Mouse (Mus musculus): ENCODE results near the gene Babam1. TPM values are rescaled to one million over a fixed set of nuclear protein-coding genes. Genes with fewer than 3 reads are reported as not detected.
A peak's percentile ranks its signal among the peaks of the same experiment; 100 is the strongest.

Babam1 gene
- polyA plus RNA-seq, 1 experiment from 2014 or later = 54.7 TPM

DNA sequence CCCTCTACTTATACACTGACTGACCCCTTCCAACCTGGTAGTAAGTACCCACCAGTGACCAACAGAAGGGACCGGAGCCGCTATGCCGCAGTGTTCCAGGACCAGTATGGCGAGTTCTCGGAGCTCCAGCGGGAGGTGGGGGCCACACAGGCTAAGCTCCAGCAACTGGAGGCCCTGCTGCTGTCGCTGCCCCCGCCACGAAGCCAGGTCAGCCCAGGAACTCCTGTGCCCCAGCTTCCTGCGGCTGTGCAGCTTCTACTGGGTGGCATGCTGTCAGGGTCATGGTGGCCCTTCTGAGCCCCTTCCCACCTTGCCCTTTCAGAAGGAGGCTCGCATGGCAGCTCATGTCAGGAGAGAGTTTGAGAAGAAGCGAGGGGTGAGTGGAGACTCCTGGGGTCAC lies 24.2 kb upstream of the Babam1 start:
- no peaks in the 10 kb centered on the region for H3K9me3 ChIP-seq (ENCODE audit: control insufficient read depth, low read length)
- DNase-seq (ENCODE audit: low spot score) = no peak
- no peak for ATAC-seq (ENCODE audit: low FRiP score, low TSS enrichment)
- no peaks in the 10 kb centered on the region for H3K27me3 ChIP-seq (ENCODE audit: control insufficient read depth, insufficient read depth, low read length)
- peaks cover 19% of the 10 kb centered on the region for H3K36me3 ChIP-seq (ENCODE audit: control insufficient read depth, insufficient read depth, low read length)
- H3K9ac ChIP-seq (ENCODE audit: low read length) = no peak overlapping the region
- TF ChIP-seq CTCF (IDR thresholded peaks at IDR 0.05; ENCODE audit: low read depth) (no peak), EP300 (optimal IDR thresholded peaks at IDR 0.05) (no peak)
- H3K27ac ChIP-seq (replicated peaks) = no peak overlapping the region
- peaks cover 13% of the 10 kb centered on the region for H3K4me1 ChIP-seq (replicated peaks; ENCODE audit: control insufficient read depth, insufficient read depth)
- H3K4me2 ChIP-seq (replicated peaks; ENCODE audit: low read depth) = no peak overlapping the region
- WGBS = 83% methylated on average over 12 of the region's 12 CpGs
- H3K4me3 ChIP-seq (ENCODE audit: low read depth, low read length) = no peak overlapping the region

DNA sequence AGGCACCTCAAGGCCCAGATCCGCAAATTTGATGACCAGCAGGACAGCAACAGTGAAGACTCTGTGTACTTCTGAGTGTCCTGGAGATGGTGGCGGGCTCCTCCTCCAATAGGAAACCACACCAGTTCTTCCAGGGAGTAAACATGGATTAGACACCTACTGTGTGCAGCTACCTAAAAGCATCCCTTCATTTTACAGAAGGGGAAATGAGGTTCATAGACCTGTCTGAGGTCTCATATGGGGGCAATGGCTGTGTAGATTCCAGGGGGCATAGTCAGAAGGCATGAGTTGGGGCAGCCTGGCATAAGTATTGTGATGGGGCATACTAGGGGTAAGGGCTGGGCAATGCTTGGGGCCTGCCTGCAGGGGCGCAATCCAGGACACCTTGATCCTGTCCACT lies 23.7 kb upstream of the Babam1 start:
- Histone ChIP-seq H3K4me2 (replicated peaks; ENCODE audit: low read depth) (no peak overlapping the region), H3K9ac (ENCODE audit: low read length) (no peak overlapping the region), H3K27me3 (ENCODE audit: control insufficient read depth, insufficient read depth, low read length) (no peaks in the 10 kb centered on the region), H3K9me3 (ENCODE audit: control insufficient read depth, low read length) (no peaks in the 10 kb centered on the region), H3K27ac (replicated peaks) (no peak overlapping the region), H3K4me3 (ENCODE audit: low read depth, low read length) (no peak overlapping the region), H3K36me3 (ENCODE audit: control insufficient read depth, insufficient read depth, low read length) (peaks cover 19% of the 10 kb centered on the region), H3K4me1 (replicated peaks; ENCODE audit: control insufficient read depth, insufficient read depth) (peaks cover 14% of the 10 kb centered on the region)
- 84% methylated on average over 3 of the region's 3 CpGs for WGBS
- ATAC-seq (ENCODE audit: low FRiP score, low TSS enrichment) (no peak), DNase-seq (ENCODE audit: low spot score) (no peak)
- TF ChIP-seq EP300 (optimal IDR thresholded peaks at IDR 0.05) = no peak
- TF ChIP-seq CTCF (IDR thresholded peaks at IDR 0.05; ENCODE audit: low read depth) = peak; percentile 17; the same call in 1 of the 2 replicates

DNA sequence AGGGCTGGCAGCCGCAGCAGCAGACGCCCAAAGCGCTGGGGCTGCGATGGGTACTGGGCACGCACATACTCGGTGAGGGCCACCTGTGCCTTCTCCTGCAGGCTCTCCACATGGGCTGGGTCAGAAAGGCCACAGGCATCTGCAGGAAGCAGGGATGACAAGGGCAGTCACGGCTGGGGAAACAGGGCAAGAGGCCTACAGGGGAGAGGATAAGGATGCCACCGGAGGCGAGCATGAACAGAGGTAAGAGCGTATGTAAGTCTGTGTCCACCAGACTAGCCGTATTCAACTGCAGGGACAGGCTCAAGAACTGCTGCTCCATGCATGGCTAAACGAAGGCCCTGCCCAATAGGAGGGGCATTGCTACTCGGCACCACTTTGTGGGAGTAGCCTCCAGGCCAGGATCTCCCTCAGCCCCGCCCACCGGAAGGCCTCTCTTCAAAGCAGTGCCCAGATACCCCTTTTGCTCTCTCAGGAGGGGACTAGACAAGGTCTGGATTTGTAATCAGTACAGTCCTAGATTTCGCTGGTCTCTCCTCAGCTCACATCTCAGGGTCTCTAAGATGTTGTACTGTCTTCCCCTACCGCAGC lies 21.9 kb upstream of the Babam1 start:
- TF ChIP-seq EP300 (optimal IDR thresholded peaks at IDR 0.05) (no peak), CTCF (IDR thresholded peaks at IDR 0.05; ENCODE audit: low read depth) (no peak)
- DNase-seq (ENCODE audit: low spot score) = peak; percentile 53
- H3K4me2 ChIP-seq (replicated peaks; ENCODE audit: low read depth) = no peak overlapping the region
- H3K9ac ChIP-seq (ENCODE audit: low read length) = no peak overlapping the region
- H3K27ac ChIP-seq (replicated peaks) = no peak overlapping the region
- H3K9me3 ChIP-seq (ENCODE audit: control insufficient read depth, low read length) = no peaks in the 10 kb centered on the region
- ATAC-seq (ENCODE audit: low FRiP score, low TSS enrichment) = no peak
- H3K36me3 ChIP-seq (ENCODE audit: control insufficient read depth, insufficient read depth, low read length) = peaks cover 13% of the 10 kb centered on the region
- no peak overlapping the region for H3K4me3 ChIP-seq (ENCODE audit: low read depth, low read length)
- H3K4me1 ChIP-seq (replicated peaks; ENCODE audit: control insufficient read depth, insufficient read depth) = peaks cover 19% of the 10 kb centered on the region
- 76% methylated on average over 17 of the region's 17 CpGs for WGBS
- no peaks in the 10 kb centered on the region for H3K27me3 ChIP-seq (ENCODE audit: control insufficient read depth, insufficient read depth, low read length)

DNA sequence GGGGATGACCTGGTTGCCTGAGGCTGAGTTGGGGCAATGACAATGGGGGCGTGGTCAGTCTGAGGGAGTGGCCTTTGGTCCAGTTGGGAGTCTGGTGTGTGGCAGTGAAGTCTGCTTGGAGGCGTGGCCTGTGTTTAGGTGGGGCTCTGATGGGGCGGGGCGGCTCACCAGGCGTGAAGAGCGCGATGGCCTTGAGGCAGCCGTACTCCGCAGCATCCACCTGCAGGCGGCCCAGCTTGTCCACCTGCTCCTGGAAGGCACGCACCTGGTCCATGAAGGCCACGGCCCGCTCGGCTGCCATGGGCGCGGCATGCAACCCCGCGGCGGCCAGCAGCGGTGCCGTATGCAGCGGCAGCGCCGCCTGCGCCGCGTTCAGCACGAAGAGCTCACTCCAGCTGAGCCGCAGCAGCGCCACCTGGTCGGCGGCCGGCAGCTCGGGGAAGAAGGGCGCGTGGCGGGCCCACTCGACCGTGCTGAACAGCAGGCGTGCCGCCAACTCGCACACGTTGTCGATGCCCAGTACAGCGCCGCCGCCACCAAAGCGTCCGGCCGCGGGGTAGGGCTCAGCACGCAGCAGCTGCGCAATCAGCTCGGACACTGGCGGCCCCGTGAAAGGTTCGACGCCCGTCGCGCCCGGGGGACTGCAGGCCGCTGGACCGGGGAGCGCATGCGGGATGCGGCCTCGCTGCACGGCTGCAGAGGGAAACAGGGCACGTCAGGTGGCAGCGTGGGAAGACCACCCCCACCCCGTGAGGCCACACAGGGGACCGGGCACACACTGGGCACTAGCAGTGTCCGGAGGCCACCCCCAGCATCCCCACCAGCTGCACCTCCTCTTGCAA lies 20.9 kb upstream of the Babam1 start:
- Histone ChIP-seq H3K4me3 (ENCODE audit: low read depth, low read length) (0 out of 2 replicates have a peak overlapping the region, but pooled peaks have one; percentile 8), H3K9ac (ENCODE audit: low read length) (peak overlapping the region; percentile 13), H3K27ac (replicated peaks) (0 out of 2 replicates have a peak overlapping the region, but pooled peaks have one; percentile 35), H3K4me1 (replicated peaks; ENCODE audit: control insufficient read depth, insufficient read depth) (peaks cover 19% of the 10 kb centered on the region), H3K36me3 (ENCODE audit: control insufficient read depth, insufficient read depth, low read length) (peaks cover 13% of the 10 kb centered on the region), H3K27me3 (ENCODE audit: control insufficient read depth, insufficient read depth, low read length) (no peaks in the 10 kb centered on the region), H3K9me3 (ENCODE audit: control insufficient read depth, low read length) (no peaks in the 10 kb centered on the region), H3K4me2 (replicated peaks; ENCODE audit: low read depth) (peak overlapping the region; percentile 39)
- peak; percentile 50 for ATAC-seq (ENCODE audit: low FRiP score, low TSS enrichment)
- peak; percentile 55 for TF ChIP-seq CTCF (IDR thresholded peaks at IDR 0.05; ENCODE audit: low read depth)
- TF ChIP-seq EP300 (optimal IDR thresholded peaks at IDR 0.05) = no peak
- peak; percentile 90 for DNase-seq (ENCODE audit: low spot score)
- 14% methylated on average over 65 of the region's 74 CpGs for WGBS

DNA sequence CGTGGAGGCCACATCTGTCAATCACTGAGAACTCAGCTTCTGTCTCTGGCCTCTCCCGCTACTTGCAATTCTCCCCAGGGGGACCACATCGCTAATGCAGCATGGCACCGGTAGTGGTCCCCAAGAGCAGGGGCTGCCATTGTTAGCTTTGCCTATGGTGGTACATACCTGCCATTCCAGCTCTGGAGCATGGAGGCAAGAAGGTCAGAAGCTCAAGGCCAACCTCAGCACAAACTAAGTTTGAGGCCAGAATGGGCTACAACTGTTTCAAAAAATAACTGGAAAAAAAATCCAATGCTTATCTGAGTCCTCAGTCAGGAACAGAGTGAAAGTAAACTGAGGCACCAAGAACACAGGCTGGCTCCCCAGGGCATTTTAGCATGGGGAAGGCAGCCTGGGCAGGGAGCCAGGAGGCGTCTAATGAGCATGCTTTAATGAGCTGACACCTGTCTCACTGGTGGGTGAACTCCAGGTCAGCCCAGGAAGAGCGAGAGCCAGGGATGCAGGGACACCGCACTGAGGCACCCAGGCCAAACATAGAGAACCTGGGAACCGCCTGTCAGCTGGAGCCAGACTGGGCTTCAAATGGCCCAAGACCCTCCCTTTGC lies 20.1 kb upstream of the Babam1 start:
- Histone ChIP-seq H3K4me3 (ENCODE audit: low read depth, low read length) (no peak overlapping the region), H3K27ac (replicated peaks) (no peak overlapping the region), H3K36me3 (ENCODE audit: control insufficient read depth, insufficient read depth, low read length) (peaks cover 13% of the 10 kb centered on the region), H3K9me3 (ENCODE audit: control insufficient read depth, low read length) (no peaks in the 10 kb centered on the region), H3K9ac (ENCODE audit: low read length) (no peak overlapping the region), H3K4me1 (replicated peaks; ENCODE audit: control insufficient read depth, insufficient read depth) (peaks cover 19% of the 10 kb centered on the region), H3K27me3 (ENCODE audit: control insufficient read depth, insufficient read depth, low read length) (no peaks in the 10 kb centered on the region), H3K4me2 (replicated peaks; ENCODE audit: low read depth) (peak overlapping the region; percentile 39)
- no peak for ATAC-seq (ENCODE audit: low FRiP score, low TSS enrichment)
- TF ChIP-seq CTCF (IDR thresholded peaks at IDR 0.05; ENCODE audit: low read depth) (no peak), EP300 (optimal IDR thresholded peaks at IDR 0.05) (no peak)
- 63% methylated on average over 8 of the region's 8 CpGs for WGBS
- DNase-seq (ENCODE audit: low spot score) = no peak
